Mouse (Mus musculus) cerebellum, adult 9-11 months (tissue): Measurements from ENCODE around the gene Tmc8.
"Not testable (repeated sequence)": the region's sequence is repeated elsewhere in the genome, so short reads cannot be mapped to it uniquely, and the experiment has no call there.

Experiments
- DNase-seq: peaks from one replicate; pipeline ENCODE4 v3.0.0; 2022

Tmc8 gene

DNA sequence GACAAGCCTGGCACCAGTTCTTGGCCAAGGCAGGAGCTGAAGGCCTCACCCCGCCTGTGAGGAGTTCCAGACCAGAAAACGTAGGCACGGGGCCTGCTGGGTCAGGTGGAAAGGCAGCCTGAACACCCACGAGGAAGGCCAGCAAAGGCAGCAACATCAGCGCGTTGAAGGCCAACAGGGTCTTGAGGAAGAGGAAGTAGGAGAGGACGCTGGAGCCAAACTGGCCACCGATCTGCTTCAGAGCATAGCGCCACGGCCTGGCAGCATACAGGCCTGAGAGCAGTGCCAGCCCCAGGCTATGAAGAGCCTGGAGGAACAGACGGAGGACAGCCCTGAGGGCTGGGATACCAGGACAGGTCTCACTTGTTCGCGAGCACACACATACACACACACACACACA lies 6.3 kb upstream of the Tmc8 start:
- DNase-seq = no peak

DNA sequence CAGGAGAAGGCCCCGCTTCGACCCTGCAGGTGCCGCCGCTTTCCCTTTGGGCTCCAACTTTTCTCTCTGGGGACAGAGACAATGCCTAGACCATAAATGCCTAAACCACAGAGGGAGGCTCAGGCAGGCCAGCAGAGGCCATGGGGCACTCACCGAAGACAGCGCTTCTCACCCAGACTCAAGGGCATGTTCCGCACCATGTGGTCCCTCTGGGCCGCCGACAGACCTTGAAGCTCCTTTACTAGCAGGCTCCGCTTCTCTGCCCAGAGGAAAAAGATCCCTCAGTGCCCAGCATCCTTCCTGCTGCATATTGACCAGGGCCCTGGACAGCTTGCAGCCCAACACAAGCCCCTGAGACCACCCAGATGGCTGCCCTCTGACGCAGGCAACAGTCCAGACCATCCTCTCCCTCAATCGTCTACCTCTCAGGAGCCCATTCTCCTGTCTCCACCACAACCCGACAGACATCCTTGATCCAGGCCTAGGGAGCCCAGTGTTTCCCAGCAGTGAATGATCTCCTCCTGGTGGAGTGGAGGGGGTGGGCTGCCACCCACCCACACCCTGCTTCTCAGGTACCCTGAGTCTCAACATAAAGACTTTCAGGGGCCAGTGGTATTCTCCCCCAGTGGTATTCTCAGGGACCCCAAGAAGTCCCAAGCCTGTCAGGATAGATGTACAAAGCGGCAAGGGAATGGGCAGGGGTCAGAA lies 5.6 kb upstream of the Tmc8 start:
- DNase-seq = no peak

DNA sequence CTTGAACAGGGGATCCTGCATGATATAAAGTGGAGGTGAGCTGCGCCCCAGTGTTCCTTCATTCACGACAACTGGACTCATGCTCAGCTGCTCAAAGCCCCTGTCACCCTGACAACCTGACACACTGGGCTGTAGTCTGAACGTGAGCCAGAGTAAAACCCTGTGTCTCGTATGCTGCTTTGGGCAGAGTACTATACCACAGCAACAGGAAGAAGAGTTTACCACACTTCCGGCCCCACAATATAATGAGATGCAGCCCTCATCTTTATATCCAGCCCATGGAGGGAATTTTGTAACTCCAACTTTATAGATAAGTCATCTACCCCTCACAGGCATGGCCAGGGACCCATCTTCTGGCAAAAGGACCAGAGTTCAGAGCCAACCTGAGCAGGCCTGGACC lies 4.8 kb upstream of the Tmc8 start:
- no peak for DNase-seq

DNA sequence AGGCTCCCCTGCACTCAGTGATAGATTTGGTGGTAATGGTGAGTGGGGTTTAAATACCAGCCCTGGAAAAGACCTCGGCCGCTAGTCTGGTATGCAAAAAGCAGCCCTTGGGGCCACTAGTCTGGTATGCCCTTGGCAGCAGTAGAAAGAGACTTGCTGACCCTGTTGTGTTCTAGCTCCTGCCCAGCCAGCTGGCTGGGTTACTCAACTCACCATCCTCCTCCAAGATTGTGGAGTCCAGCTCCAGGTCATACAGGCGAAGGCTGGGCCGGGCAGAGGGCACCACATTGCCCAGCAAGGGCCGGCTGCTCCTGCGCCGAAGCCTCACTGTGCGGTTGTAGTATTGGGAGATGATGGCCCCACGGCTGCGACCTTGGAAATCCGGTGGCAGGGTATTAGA lies 3.8 kb upstream of the Tmc8 start:
- DNase-seq = no peak

- no peak for DNase-seq
Measured at GRCm38 (mm10) chr11:117778851-117779433, 2.9 kb upstream of the Tmc8 start.

- DNase-seq = no peak
Measured at GRCm38 (mm10) chr11:117779434-117780198, 2.3 kb upstream of the Tmc8 start.

- no peak for DNase-seq
Measured at GRCm38 (mm10) chr11:117780199-117780515, 1.7 kb upstream of the Tmc8 start.

DNA sequence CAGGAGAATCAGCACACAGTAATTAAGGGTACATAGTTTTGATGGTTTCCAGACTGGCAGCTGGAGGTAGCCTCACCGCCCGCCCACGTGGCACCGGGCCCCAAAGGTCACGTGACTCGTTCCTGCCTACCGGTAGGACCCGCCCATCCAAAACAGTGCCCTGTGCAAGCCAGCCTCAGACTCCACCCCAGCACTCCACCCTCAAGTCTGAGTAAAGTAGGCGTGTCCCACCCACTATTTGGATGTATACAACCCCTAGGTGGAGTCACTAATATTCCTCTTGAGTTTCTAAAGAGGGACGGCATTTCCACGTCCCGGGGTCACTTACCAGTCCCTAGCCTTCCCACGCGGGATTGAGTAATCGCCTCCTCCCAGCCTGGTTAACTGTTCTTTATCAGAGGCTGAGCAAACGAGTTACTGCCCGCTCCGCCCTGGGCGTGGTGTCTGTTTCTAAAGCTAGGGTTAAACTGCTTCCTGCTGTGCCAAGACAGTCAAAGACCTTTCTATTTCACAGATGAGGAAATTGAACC lies 1.2 kb upstream of the Tmc8 start:
- DNase-seq = no peak

GRCm38 (mm10) chr11:117781199-117781821 lies 566 bp upstream of the Tmc8 start:
- no peak for DNase-seq

GRCm38 (mm10) chr11:117782705-117783034 lies 794 bp downstream of the Tmc8 start:
- DNase-seq = no peak

- DNase-seq = no peak
Measured at GRCm38 (mm10) chr11:117783089-117783488, 1.2 kb downstream of the Tmc8 start.

GRCm38 (mm10) chr11:117783683-117784309 lies 1.9 kb downstream of the Tmc8 start:
- DNase-seq = no peak

DNA sequence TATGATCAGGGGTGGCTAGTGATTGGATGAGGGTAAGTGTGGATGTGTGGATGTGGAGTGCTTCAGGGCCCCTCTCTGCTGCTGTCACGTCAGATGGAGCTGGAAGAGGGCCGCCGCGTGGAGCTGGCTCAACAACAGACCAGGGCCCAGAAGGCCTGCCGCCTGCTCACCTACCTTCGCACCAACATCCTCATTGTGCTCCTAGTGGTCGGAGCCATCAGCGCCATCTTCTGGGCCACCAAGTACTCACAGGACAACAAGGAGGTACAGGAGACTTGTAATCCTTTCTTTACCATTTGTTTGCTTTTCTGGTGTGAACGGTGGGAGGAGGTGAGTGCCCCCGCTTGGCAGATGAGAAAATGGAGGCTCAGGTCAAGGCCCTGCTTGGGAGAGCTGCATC lies 4.4 kb downstream of the Tmc8 start:
- peak; percentile 65 for DNase-seq

- not testable (repeated sequence) for DNase-seq
Measured at GRCm38 (mm10) chr11:117788481-117788880, 6.6 kb downstream of the Tmc8 start.

DNA sequence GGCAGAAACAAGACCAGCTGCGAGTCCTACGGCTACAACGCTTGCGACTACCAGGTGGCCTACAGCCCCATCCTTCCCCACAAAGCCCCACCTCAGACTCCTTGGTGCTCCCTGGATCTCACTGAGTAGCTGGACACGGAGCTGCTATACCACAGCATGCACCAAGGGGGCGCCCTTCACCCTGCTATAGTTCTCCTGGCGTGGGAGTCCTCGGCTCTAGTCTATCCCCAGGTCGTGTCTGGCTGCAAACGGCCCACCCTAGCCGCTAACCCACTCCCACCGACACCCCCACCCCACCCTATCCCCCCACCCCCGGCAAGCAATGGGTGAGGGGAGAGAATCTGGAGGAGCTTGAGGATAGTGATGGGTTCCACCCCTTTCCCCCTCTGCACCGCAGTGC lies 8.4 kb downstream of the Tmc8 start:
- no peak for DNase-seq

DNA sequence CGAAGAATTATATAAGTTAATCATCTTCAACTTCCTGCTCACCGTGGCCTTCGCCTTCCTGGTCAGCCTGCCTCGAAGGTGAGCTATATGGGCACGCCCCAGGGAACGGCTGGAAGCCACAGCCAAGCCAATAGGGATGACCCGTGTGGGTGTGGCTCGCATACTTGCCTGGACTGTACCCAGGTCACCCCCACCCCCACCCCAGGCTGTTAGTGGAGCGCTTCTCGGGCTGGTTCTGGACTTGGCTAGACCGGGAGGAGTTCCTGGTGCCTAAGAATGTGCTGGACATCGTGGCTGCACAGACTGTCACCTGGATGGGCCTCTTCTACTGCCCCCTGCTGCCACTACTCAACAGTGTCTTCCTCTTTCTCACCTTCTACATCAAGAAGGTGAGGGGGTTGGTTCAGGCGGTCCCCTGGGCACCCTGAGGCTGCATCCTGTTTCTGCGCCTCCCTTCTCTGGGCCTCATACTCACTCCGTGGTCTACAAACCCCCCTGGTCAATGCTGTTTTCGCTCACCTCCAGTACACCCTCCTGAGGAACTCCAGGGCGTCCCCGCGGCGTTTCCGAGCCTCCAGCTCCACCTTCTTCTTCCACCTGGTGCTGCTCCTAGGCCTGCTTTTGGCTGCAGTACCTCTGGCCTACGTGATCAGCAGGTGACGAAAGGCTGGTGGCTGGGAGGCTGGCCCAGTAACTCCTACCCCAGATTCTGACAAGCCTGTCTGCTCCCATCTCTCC lies 9.0 kb downstream of the Tmc8 start:
- no peak for DNase-seq

GRCm38 (mm10) chr11:117791441-117791761 lies 9.5 kb downstream of the Tmc8 start:
- DNase-seq = no peak

- DNase-seq = no peak
Measured at GRCm38 (mm10) chr11:117792281-117792888, 10.5 kb downstream of the Tmc8 start.

- no peak for DNase-seq
Measured at GRCm38 (mm10) chr11:117794035-117794551, 12.2 kb downstream of the Tmc8 start.

GRCm38 (mm10) chr11:117796954-117797353 lies 15.1 kb downstream of the Tmc8 start:
- no peak for DNase-seq

DNA sequence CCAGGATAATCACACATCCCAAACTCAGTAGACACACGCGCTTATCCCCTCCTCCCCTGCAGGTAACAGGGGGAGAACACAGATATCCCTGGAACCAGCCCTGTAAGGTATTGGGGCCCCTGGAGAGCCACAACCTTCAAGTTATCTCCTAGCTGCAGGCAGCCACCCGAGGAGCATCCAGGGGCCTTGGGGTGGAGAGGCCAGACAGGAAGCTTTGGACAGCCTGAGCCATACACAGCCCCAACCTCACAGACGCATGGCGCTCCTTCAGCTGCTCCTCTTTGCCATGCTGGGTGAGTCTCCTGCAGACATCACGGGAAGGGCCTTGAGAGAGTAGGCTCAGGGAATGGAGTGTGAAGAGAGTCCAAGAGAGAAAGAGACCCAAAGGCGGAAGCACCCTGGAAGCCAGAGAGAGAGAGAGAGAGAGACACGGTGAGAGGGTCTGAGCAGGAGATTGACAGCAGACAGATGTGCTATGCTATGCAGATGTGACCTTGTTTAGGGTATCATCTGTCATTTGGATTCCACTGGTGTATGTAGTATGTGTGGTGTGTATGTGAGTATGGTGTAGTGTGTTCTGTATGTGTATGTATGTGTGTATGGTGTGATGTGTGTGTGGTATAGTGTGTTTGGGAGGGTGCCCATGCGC lies 15.8 kb downstream of the Tmc8 start, which contains the start of gene 6030468B19Rik:
TSS of gene 6030468B19Rik (plus strand) at position 150 of the 649 bp plus-strand sequence.
- no peak for DNase-seq
